Mouse (Mus musculus) stomach, embryonic 16.5 days (tissue): ENCODE measurements around the gene Tfcp2. TPM values are rescaled to one million over a fixed set of nuclear protein-coding genes. Genes with fewer than 3 reads are reported as not detected.

Source experiments
- ATAC-seq: fragments of 200-750 bp; cut with Nextera tagmentation; 2 replicates; pipeline ENCODE4 v1.8.0; 2017; ENCODE audit warnings: moderate number of reproducible peaks, moderate TSS enrichment; ENCODE audit not compliant: insufficient read depth, low FRiP score
- H3K27ac ChIP-seq: fragments of 300-500 bp; sonication (generic); 2 replicates; pipeline ENCODE4 v1.5.1; 2014; ENCODE audit warnings: low read length
- H3K27me3 ChIP-seq: fragments of 300-500 bp; sonication (generic); 2 replicates; pipeline ENCODE4 v1.6.1; 2014; ENCODE audit warnings: low read length, control low read depth, mixed read lengths; ENCODE audit not compliant: control insufficient read depth, insufficient read depth
- H3K36me3 ChIP-seq: fragments of 300-500 bp; sonication (generic); 2 replicates; pipeline ENCODE4 v1.6.1; 2014; ENCODE audit warnings: low read length; ENCODE audit not compliant: control insufficient read depth, insufficient read depth
- H3K4me1 ChIP-seq: fragments of 300-500 bp; sonication (generic); 2 replicates; pipeline ENCODE4 v1.6.1; 2014; ENCODE audit warnings: low read length, control low read depth, mixed read lengths; ENCODE audit not compliant: control insufficient read depth, insufficient read depth
- H3K4me2 ChIP-seq: fragments of 300-500 bp; sonication (generic); 2 replicates; pipeline ENCODE4 v1.6.1; 2014; ENCODE audit warnings: low read depth, low read length, mixed read lengths
- H3K4me3 ChIP-seq: fragments of 300-500 bp; sonication (generic); replicated peaks from 2 replicates; pipeline ENCODE4 v1.5.1; 2014; ENCODE audit warnings: mild to moderate bottlenecking, low read length
- H3K9ac ChIP-seq: fragments of 300-500 bp; sonication (generic); 2 replicates; pipeline ENCODE4 v1.6.1; 2014; ENCODE audit warnings: low read length
- H3K9me3 ChIP-seq: fragments of 300-500 bp; sonication (generic); replicated peaks from 2 replicates; pipeline ENCODE4 v1.6.1; 2016; ENCODE audit warnings: low read length, control low read depth; ENCODE audit not compliant: control insufficient read depth
- WGBS: fragments of 180-500 bp; shearing (Covaris S2); extraction: QIAGEN DNeasy Blood & Tissue Kit; methylation state at CpG from one replicate; pipeline ENCODE4 v1.1.7; 2014; 5-methylcytosine and 5-hydroxymethylcytosine counted together
- polyA plus RNA-seq: library from polyadenylated mRNA; unstranded; fragments of >200 nt; fragmentation: Nextera tagmentation; extraction: Ambion mirVana; gene quantifications from 2 replicates; pipeline ENCODE4 v1.2.1, GENCODE M21; 2015

The Tfcp2 gene
- polyA plus RNA-seq, 1 experiment from 2014 or later, result 20.0 TPM

DNA sequence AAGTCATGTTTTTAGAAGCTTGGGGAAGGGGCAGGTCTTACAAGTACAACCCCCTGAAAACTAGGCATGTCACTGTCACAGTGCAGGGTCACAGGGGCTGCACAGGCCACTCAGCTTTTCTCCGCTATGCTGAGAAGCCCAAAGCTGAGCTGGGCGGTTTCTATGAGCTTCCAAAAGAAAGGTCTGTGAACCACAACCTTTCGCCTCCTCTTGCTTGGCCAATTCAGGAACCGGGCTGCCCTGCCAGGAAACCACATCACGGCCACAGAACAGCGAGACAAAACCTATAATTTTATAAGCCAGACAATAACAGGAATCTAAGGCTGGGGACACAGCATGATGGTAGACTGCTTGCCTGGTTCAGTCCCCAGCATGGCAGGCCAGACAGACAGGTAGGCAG lies 36.5 kb upstream of the Tfcp2 start:
- no peaks in the 10 kb centered on the region for H3K9me3 ChIP-seq
- H3K36me3 ChIP-seq, result no peaks in the 10 kb centered on the region
- no peak overlapping the region for H3K9ac ChIP-seq
- no peak overlapping the region for H3K4me3 ChIP-seq
- no peaks in the 10 kb centered on the region for H3K4me1 ChIP-seq
- ATAC-seq, result no peak
- no peak overlapping the region for H3K4me2 ChIP-seq
- WGBS, result 83% methylated on average over 6 of the region's 6 CpGs
- H3K27me3 ChIP-seq, result no peaks in the 10 kb centered on the region
- no peak overlapping the region for H3K27ac ChIP-seq

DNA sequence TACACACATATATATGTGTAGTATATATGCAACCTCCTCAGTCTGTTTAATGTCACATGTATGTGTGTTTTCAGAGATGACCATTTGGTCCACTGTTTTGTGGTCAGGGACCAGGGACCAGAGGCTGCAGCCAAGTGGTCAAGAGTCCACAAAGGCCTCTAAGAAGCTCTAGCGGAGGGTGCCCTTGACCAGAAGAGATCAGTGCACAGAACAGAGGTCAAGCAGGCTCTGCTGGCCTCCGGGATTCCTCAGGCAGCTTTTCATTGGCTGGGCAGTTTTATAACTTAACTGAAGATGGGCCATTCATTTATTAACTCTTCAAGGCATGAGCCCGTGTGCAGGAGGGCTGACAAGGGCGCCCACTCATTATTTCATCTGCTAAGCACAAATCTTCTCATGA lies 35.4 kb upstream of the Tfcp2 start:
- no peak for ATAC-seq
- no peaks in the 10 kb centered on the region for H3K27me3 ChIP-seq
- no peak overlapping the region for H3K9ac ChIP-seq
- no peaks in the 10 kb centered on the region for H3K36me3 ChIP-seq
- 82% methylated on average over 4 of the region's 4 CpGs for WGBS
- H3K4me2 ChIP-seq, result no peak overlapping the region
- H3K4me1 ChIP-seq, result no peaks in the 10 kb centered on the region
- H3K4me3 ChIP-seq, result no peak overlapping the region
- no peak overlapping the region for H3K27ac ChIP-seq
- H3K9me3 ChIP-seq, result no peaks in the 10 kb centered on the region

DNA sequence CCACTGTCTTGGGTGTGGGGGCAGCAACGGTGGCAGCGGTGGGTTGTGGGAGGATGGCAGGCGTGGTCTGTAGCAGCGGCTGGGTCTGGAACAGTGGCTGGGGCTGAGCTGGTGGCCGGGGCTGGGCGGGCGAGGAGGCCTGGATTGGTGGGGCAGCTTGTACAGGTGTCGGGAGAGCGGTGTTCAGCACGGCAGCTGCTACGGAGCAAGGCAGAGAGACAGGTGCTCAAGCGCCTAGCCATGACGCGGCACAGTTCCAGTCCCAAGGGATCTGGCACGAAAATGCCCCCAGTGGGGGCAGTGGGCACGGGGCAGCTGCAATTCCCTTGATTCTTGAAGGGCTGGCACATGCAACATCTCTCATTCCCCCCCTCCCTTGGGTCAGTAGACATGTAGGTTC lies 34.1 kb upstream of the Tfcp2 start:
- Histone ChIP-seq H3K27me3 (no peaks in the 10 kb centered on the region), H3K4me1 (no peaks in the 10 kb centered on the region), H3K36me3 (no peaks in the 10 kb centered on the region), H3K9me3 (no peaks in the 10 kb centered on the region), H3K9ac (no peak overlapping the region), H3K27ac (no peak overlapping the region), H3K4me3 (no peak overlapping the region), H3K4me2 (no peak overlapping the region)
- 90% methylated on average over 16 of the region's 16 CpGs for WGBS
- ATAC-seq, result no peak

DNA sequence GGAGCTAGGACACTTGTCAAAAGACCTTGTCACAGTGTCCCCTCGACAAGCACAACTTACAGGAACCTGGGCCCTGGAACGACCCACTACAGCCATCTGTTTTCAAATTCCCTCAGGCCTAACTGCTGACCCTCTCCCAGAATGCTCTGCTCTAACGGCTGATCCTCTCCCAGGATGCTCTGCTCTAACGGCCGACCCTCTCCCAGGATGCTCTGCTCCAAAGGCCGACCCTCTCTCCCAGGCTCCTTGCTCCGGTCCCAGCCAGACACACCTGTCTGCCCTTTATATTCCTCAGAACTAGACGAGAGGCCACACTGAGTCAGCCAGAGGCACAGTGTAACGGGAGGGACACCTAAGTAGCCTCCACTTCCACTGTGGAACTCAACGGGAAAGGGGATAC lies 28.3 kb upstream of the Tfcp2 start:
- no peak for ATAC-seq

DNA sequence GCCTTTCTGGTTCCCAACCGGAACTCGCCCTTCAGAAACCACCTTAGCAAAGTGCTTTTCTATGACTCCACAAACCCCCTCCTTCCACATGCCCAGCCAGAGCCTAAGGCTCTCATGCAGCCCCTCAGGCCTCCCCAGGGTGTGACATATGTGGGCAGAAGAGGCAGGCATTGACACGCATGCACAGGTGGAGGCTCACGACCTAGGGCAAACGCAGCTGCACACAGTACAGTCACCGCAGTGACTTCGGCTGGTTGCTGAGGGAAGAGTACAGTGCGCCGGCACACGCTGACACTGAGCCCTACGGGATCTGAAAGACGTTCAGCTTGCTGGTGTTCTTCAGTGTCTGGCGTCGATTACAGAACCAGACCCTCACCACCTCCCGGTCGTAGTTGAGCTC lies 26.2 kb upstream of the Tfcp2 start:
- Histone ChIP-seq H3K9ac (no peak overlapping the region), H3K36me3 (no peaks in the 10 kb centered on the region), H3K4me3 (no peak overlapping the region), H3K9me3 (no peaks in the 10 kb centered on the region), H3K4me1 (peaks cover 19% of the 10 kb centered on the region), H3K27ac (no peak overlapping the region), H3K27me3 (no peaks in the 10 kb centered on the region), H3K4me2 (no peak overlapping the region)
- WGBS, result 87% methylated on average over 16 of the region's 16 CpGs
- no peak for ATAC-seq

More for the DNA sequence above, 28.3 kb upstream of the Tfcp2 start:
- Histone ChIP-seq H3K9me3 (no peaks in the 10 kb centered on the region), H3K4me2 (no peak overlapping the region), H3K36me3 (no peaks in the 10 kb centered on the region), H3K27ac (no peak overlapping the region), H3K9ac (no peak overlapping the region), H3K27me3 (no peaks in the 10 kb centered on the region), H3K4me1 (peaks cover under 1% of the 10 kb centered on the region; the same call in 1 of the 2 replicates), H3K4me3 (no peak overlapping the region)
- WGBS, result 87% methylated on average over 10 of the region's 10 CpGs

DNA sequence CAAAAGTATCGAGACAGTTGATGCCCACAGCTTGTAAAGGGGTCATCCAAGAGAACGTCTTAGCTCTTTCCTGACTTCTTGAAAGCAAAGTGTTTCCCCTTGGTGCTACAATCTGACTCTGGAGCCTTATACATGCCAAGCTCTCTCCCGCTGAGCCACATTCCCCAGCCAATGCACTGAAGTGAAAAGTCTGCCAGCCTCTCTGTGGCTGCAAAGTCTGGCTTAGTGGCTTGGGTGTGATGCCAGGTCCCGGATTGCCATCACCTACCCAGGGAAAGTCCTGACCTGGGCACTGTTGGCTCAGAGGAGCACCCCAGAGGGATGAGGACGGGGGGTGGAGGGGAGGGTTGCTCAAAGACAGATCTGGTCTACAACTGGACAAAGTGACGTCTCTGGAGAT lies 25.0 kb upstream of the Tfcp2 start:
- 83% methylated on average over 6 of the region's 6 CpGs for WGBS
- no peak for ATAC-seq
- Histone ChIP-seq H3K4me2 (no peak overlapping the region), H3K4me1 (peaks cover 19% of the 10 kb centered on the region), H3K36me3 (no peaks in the 10 kb centered on the region), H3K9me3 (no peaks in the 10 kb centered on the region), H3K9ac (no peak overlapping the region), H3K27me3 (no peaks in the 10 kb centered on the region), H3K4me3 (no peak overlapping the region), H3K27ac (no peak overlapping the region)

DNA sequence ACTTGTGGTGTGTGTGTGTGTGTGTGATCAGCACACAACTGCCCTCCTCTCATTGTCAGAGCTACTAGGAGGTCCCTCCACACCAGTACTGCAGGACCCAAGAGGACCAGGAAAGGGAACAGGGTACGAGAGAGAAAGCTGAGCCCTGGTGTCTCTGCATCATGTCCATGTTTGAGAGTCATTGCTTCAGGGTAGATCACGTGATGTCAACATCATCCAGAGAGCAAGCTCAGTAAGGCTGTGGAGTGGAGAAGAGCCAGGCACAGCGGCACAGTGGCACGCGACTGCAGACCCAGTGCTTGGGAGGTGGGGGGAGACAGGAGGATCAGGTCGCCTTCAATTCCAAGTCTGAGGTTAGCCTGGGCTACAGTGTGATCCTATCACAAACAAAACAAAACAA lies 24.6 kb upstream of the Tfcp2 start:
- Histone ChIP-seq H3K4me1 (peaks cover 19% of the 10 kb centered on the region), H3K36me3 (no peaks in the 10 kb centered on the region), H3K4me3 (no peak overlapping the region), H3K27ac (no peak overlapping the region), H3K9me3 (no peaks in the 10 kb centered on the region), H3K9ac (no peak overlapping the region), H3K4me2 (no peak overlapping the region), H3K27me3 (no peaks in the 10 kb centered on the region)
- no peak for ATAC-seq
- 84% methylated on average over 6 of the region's 6 CpGs for WGBS

DNA sequence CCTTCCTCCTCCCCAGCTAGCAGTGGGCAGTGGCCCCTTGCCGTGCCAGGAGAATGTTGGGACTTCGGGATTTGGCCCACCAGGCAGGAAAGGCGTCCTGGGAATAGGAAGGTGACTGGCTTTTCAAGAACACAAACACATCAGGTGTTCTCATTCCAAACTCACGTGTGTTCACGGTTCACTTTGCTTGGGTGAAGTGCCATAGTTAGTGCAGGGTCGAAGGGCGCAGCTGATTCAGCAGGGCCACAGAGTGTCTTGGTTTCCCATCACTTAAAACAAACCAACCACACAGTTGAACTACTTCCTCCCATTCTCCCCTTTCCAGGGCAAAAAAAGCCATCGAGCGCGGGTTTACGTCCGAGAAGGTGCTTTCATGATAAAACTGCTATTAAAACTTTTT lies 23.6 kb upstream of the Tfcp2 start:
- Histone ChIP-seq H3K27ac (no peak overlapping the region), H3K9ac (no peak overlapping the region), H3K27me3 (no peaks in the 10 kb centered on the region), H3K9me3 (no peaks in the 10 kb centered on the region), H3K4me2 (no peak overlapping the region), H3K4me1 (peaks cover 19% of the 10 kb centered on the region), H3K36me3 (no peaks in the 10 kb centered on the region), H3K4me3 (no peak overlapping the region)
- WGBS, result 87% methylated on average over 12 of the region's 12 CpGs
- ATAC-seq, result no peak

DNA sequence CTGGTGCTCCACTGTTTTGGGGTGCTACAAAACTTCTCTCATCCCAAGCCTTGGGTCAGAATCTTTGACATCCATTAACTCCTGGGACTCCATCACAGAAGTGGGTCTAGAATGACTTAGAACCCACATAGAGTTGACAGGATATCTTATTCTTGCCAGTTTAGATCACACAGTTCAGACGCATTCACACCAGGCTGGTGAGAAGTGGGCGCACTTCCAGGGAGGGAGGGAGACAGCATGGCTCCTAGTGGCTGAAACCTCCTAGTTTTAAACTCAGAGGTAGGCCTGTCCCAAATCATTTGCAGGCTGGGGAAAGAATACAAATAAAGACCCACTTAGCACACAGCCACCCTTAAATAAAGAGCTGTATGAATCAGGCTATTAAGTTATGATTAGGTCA lies 22.6 kb upstream of the Tfcp2 start:
- Histone ChIP-seq H3K9ac (0 out of 2 replicates have a peak overlapping the region, but pooled peaks have one; percentile 34), H3K27ac (peak overlapping the region; percentile 9), H3K9me3 (no peaks in the 10 kb centered on the region), H3K4me2 (no peak overlapping the region), H3K4me1 (peaks cover 19% of the 10 kb centered on the region), H3K4me3 (no peak overlapping the region), H3K36me3 (no peaks in the 10 kb centered on the region), H3K27me3 (no peaks in the 10 kb centered on the region)
- WGBS, result 78% methylated on average over 2 of the region's 2 CpGs
- ATAC-seq, result no peak

DNA sequence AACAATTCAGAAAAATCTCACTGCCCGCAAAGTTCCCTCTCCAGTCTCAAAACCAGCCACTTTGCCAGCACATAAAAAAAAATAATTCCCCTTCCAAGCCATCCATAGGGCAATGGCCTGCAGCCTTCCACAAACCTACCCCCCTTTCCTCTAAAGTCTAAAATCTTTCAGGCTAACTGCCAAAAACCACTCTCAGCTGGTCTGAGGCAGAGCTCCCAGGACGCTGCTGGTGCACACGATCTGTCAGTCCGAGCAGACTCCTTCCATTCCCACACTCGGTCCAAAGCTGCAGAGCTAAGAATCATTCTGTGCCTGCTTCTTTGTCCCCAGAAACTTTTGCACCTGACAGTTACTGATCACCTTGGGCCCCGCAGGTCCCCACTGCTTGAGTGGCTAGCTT lies 22.1 kb upstream of the Tfcp2 start:
- Histone ChIP-seq H3K9me3 (no peaks in the 10 kb centered on the region), H3K4me3 (no peak overlapping the region), H3K4me1 (peaks cover 19% of the 10 kb centered on the region), H3K36me3 (no peaks in the 10 kb centered on the region), H3K9ac (peak overlapping the region; percentile 34; the same call in 1 of the 2 replicates), H3K4me2 (no peak overlapping the region), H3K27me3 (no peaks in the 10 kb centered on the region), H3K27ac (peak overlapping the region; percentile 9; the same call in 1 of the 2 replicates)
- ATAC-seq, result peak; percentile 77; the same call in 1 of the 2 replicates
- whole genome bisulfite sequencing, result 13% methylated on average over 6 of the region's 6 CpGs
